Mouse (Mus musculus) testis, postnatal 10 days (tissue): ENCODE data around the gene Ski.
A peak's percentile ranks its signal among the peaks of the same experiment; 100 is the strongest.

Experiments used
- DNase-seq: peaks from one replicate; pipeline ENCODE4 v3.0.0; 2021; ENCODE audit warnings: low spot score

Ski gene

DNA sequence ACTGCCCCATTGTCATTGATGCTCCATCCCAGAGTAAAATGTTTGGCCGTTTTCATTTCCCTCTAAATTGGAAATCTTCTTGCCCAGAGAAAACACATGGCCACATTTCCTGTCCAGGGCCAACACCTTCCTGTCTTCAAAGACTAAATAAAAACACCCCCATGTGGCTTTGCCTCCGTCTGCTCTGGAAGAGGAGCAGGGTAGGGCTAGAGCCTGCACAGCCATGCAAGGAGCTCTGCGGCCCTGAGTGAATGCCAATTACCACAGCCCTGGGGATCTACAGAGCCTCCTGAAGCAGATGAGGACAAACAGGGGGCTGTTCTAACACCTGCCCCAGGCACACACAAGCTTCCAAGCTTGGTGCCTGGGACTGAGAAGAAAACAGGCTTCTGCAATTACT lies 46.2 kb downstream of the Ski start:
- DNase-seq = no peak

DNA sequence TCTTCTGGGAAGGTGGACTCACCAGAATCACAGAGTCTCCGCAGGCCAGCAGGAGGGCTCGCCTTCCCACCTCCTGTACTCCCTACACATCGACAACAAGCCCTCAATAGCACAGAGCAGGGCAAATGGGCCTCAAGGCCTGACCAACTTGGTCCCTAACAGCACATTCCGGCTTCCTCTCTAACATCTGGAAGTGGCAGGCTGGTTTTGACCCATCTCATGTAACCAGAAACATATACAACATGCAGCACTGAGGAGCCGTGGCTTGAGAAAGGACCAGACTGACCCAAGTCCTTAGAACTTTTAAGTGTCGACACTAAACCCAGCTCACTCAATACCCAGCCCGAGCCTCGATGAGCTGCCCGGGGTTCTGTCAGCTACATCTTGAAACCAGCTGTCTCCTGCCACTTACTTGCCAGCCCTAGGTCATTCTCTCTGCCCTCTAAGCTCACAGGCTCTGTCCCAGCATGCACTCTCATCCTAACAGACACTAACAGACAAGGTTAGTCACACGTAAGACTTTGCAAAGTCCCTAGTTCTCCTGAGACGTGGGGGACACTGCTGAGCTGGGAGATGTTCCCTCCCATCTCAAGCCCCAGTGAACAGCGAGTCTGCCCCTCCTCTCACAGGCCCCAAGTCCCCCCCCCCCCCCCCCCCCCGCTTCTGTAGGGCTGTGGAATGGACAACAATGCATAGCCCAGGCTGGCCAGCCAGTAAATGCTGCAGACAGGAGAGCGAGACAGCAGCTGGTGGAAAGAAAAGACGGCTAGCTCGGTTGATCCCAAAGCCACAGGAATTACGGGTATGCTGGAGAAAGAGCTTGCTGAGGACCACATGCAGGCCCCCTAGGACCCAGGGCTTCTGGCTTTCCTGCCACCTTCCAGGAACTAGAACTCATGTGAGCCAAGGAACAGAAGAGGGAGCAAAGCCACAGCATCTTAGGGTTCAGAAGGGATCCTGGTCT lies 48.3 kb downstream of the Ski start:
- no peak for DNase-seq

DNA sequence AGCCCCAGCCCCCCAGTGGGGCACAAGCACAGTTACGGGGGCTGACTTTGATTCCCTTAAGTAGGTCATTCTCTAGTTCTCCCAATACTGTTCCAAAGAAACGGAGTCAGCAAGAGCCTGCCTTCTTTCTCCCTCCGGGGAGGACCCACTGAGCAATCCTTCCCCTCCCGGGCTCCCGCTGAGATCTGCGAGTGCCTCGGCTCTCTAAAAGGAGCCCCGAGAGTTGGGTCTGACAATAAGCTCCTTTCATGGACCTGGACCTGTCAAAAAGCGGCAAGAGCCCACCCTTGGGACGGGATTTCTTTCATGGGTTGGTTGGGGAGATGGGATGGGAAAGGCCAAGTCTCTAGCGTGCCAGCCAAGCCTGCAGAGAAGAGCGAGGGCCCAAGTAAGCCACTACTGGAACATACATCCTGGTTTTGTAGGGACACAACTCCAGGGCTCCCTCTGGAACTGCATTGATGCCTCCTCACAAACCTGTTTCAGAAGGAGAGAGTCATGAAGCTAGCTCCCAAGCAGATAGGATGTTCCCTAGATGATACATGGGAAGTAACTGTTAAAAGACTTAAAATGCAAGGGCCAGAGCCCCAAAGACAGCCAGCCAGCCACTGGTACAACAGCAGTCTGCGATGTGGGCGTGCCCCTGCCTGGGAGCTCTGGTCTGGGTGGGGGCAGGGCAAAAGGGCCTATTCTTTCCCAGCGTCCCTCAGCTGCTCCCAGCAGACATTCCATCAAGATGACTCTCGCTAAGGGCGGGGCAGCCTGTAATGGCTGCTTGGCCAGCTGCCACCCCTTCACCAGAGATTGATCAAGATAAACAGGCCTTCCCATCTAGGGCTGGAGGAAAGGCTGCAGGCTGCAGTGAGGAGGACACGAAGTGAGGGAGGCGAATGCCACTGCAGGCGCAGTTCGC lies 49.2 kb downstream of the Ski start:
- DNase-seq = peak; percentile 89

DNA sequence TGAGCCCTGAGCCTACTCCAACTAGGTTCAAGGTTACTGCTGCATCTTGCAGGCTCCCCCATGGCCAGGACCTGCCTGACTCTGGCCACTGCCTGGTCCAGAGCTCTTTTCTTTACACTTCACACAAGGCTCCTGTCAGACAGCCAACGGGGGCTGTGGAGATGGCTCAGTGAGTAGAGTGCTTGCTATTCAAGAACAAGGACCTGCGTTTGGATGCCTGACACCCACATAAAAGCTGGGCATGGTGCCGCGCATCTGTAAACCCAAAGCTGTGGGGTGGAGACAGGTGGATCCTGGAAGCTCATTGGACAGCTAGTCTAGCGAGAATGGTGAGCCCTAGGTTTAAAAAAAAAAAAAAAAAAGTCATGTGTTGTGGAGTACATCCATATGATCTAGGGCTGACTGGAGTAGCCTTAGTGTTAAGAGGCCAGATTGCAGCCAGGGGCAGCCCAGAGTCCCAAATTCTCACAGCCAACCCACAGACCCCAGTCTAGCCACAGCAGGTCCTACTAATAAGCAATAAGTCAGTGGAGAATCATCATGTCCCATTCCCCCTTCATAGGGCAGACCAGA lies 50.3 kb downstream of the Ski start:
- DNase-seq = no peak

DNA sequence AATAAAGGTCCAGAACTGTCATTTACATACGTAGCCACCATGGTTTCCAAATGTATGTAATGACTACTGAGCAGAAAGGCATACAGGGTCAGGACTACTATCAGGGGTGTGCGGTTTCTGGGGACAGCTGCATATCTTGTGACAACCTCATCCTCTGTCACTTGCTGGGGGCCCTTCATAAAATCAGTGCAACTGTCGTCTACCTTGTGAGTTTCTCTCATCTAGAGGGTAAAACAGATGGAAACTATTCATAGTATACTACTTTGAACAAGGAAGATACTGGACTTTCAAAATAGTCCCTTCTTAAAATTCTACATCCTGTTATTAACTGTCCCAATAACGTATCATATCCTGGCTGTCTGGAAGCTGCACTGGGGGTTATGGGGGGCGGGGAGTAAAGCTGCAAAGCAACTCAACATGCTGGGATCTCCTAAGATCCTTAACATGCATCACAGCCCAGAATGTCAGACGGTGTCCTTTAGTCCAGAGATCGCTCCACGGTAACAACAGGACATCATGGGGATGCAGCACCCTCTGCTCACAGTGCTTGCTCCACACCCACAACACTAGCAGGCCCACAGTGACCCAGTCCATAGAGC lies 51.7 kb downstream of the Ski start:
- DNase-seq = no peak

DNA sequence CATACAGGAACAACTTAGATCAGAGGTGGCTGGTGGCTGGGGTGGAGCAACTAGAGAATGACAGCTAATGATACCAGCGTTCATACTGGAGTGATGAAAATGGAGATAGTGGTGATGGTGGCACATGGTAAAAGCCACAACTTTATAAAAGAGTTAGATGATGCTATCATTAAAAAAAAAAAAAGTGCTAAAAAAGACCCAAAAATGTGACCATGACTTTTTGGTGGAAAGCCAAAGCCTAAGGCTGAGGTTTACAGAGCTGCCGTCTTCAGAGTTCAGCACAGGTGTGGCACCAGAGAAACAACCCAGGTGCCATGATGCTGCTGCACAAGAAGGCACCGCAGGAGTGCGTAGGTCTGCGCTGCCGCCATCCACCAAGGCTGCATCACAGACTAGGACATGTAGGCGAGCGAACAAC lies 53.5 kb downstream of the Ski start:
- DNase-seq = no peak

DNA sequence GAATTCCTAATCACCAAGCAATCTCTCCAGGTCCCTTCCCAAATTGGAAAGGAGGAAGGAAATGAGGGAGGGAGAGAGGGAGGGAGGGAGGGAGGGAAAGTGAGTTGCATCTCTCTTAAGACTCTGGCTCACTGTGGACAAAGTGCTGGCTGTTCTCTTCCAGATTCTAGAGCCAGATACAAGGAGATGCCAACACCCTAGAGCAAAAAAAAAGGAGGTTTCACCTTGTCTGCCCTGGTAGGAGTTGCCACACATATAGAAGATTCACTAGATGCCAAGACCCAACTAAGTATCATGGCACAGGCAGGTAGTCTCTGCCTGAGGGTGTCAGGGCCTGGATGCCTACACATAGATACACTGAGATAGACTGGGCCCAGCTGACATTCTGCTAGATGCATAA lies 56.5 kb downstream of the Ski start:
- DNase-seq = no peak

DNA sequence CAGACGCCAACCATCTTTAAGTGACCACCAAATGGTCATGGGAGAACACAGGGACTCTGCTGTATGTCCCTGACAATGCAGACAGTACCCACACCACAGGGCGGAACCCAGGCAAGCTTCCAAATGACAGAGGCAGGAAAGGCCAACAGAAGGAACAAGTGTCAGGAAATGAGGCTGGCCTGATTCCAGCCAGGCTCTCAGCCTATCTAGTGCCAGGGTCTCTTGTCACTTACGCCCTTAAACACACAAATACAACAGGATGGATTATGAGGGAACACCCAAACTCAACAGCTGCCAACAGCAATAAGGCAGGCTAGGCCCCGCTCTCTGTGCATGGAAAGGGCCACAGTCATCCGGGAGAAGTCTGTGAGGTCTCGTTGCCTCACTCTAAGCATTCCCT lies 57.8 kb downstream of the Ski start:
- DNase-seq = no peak

DNA sequence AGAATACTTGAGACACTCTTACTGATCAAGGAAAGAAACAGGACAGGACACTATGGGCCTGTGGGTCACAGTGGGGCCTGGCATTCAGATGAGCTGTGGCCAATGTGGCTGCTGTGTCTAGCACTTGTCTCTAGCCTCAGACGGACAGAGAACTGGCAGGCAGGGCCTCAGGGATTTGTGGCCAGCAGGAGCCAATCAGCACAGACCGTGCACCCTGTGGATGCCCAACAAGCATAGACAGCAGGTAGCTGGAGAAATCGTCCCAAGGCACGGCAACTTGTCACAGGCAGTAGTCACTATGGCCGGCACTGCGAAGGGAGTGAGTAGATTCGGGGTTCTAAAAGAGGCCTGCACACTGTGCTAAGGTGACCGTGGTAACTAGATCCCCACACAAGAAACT lies 58.7 kb downstream of the Ski start:
- DNase-seq = no peak

DNA sequence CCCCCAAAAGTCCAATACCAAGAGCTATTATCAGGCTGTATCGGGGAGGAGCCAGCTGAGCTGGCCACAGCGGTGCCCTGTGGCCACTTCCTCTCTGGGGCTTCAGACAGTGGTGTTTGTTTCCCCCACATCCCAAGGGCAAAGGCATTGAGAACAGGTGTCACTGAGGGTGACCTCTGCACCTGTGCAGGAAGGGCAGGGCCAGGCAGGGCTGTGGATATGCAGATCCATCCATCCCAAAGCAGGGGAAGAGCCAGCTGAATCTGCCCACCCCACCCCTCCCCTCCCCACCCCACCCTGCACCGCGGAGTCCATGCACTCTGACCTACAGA lies 59.1 kb downstream of the Ski start:
- DNase-seq = no peak

DNA sequence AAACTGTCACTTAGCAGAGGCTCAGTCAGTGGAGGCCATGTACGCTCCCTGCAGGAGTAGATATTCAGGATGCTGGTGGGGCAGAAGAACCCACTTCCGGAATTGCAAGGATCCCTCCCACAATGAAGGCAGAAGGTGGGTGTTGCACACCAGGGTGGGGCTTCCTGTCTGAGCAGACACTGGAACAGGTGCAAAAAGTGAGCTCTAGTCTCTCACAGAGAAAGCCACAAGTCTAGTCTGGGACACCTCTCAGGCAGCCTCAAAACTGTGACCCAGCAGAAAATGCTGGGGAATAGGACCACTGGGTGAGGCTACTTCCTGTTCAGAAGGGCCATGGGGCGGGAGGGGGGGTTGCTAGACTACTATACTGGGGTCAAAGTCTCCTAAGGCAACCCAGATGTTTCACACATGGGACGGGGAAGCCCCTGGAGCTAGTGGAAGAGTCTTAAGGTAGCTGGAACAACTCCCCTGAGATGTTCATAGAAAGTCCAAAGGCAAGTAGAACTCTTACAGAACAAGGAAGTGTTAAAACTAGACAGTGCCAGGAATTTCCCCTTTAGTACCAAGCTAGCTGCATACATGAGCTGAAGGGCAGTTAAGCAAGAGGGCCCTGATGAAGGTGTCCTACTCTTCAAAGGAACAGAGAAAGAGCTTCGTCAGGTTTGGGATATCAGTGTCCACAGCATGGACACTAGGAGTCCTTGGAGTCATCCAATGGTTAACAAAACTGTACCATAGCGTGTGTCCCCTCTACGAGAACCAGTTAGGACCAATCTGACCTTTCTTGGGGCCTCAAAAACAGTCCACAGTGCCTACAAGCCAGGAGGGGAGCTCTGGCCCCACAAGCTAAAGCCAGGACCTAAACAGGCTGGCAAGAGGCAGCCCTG lies 59.7 kb downstream of the Ski start:
- no peak for DNase-seq

DNA sequence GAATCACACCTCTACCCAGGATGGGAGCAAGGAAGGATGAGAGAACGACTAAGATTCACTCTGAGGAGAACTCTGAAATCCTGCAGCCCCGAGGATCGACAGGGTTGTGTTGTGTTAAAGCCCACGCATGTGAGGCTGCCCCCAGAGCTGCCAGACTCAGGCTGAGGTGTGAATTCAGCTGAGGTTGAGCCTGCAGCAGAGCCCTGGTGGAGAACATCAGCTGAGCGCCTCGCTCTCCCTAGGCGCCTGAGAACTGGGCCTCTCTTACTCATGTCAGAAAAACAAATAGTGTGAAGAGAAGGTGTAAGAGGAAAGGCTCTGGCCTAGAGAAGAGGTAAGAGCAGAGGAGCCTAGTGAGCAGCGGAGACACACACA lies 63.9 kb downstream of the Ski start:
- DNase-seq = no peak

DNA sequence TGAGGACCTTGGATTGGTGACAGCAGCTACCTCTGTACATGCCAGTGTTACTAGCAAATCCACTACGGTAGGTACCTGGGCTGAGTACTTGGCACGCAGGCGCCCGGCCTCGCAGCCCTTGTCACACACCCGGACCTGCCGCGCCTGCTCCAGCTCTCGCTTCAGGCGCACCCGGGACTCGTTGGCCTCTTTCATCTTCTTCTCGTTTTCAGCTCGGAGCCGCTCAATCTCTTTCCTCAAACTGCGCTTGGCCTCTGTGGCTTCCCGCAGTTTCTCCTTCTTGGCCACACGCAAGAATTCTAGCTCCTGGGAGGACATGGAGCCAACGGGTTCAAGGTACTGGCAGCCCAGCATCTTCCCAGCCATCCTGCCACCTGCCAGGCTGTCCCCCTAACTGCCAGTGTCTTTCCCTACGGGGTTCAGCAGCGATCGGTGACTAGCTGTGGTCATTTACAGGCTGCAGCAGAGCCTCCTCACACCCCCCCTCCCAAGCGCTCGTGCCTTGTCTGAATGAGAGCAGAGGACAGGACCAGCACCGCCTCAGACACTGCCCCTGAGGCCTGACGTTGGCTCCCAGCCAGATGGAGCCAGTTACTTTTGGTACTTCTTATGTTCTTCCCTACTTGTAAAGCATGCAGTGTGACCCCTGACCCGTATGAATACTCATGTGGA lies 64.4 kb downstream of the Ski start:
- DNase-seq = no peak

DNA sequence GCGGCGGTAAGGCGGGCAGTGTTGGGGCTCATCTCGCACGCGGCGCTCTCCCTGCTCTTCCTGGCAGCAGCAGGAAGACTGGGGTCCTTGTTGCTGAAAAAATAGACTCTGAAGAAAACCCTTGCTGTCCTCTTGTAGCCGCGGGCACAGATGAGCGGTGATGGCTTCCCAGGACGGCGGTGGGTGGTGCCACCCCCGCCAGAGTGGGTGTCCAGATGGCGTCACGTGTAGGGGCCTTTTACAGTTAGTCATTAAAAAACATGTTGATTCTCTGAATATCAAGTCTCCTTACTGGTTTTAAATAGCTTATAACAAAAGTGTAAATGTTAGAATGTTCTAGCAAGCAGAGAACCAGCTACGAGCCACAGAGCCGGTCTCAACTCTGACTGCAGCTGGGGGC lies 65.7 kb downstream of the Ski start:
- DNase-seq = no peak

DNA sequence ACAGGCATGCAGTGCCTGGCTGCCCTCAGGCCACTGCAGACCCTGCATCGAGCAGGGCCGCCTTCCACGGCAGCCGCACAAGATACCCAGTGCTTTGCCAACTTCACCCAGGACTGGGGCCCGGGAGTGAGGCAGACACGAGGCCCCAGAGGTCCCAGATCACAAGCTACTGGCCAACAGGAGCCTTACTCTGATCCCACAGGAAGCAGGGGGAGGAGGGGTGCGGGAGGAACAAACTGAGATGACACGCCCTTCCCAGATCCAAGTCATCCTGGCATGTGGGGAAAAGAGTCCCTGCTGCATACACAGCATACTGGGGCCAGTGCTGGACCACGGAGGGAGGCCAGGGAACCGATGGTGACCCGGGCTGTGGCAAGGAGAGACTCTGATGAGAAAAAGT lies 67.4 kb downstream of the Ski start:
- DNase-seq = no peak

DNA sequence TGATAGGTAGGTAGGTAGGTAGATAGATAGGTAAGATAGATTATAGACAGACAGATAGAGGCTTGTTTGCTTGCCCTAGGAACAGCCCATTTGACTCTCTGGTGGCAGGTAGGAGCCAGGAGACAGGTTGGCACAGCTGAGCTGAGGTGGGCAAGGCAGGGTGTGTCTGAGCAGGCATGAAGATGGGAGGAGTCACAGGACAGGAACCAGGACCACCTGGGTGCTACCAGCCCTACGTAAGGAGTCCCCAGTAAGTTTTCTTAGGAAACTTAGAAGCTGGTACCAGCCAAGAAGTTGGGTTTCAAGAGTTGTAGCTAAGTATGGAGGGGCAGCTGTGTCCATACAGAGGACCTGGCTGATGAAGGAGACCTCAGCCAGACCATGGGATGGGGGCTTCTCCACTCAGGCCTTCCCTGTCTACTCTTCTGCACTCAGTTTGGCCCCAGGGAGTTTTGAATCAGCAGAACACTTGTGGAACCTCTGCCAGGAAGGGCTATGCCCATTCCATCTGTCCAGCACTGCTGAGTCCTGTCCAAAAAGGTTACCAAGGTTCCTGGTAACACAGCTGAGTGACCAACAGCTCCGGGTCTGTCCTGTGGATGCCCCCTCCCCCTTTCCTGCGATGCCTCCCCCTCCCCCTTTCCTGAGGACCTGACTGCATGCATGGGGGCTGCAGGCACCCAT lies 68.9 kb downstream of the Ski start:
- no peak for DNase-seq

DNA sequence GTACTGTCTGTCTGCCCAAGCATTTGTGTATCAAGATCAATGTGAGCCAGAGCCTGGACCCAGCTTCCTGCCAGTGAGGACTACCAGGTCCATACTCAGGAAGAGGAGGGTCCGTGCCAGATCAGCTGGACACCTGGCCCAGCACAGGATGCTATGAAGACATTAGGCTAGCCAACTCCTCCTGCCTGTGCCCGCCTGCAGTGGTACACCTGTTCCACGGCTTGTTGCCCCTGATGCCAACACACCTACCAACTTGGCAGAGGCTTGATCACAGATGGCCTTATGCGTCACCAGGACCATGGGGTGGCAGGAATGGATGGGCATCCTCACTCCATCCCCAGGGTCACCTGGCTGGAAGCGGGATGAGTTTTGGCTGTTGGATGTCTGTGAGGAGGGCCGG lies 69.9 kb downstream of the Ski start:
- DNase-seq = no peak

DNA sequence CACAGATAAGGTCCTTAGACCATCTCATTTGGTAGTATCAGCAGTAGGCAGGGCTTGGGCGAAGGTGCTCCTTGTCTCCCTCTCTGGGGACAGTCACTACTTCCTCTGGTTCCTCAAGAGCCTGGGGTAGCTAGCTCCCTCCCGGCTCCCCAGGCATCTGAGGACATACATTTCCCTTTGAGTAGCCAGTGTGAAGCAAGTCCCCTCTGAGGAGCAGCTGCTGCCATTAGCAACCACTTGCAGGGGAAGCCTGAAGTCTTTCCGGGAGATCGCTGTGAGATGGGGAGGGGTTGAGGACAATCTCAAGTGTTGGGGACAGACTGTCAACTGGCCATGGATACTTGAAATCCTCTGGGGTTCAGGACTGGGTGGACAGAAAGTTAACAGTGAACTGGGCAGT lies 70.5 kb downstream of the Ski start:
- DNase-seq = no peak

DNA sequence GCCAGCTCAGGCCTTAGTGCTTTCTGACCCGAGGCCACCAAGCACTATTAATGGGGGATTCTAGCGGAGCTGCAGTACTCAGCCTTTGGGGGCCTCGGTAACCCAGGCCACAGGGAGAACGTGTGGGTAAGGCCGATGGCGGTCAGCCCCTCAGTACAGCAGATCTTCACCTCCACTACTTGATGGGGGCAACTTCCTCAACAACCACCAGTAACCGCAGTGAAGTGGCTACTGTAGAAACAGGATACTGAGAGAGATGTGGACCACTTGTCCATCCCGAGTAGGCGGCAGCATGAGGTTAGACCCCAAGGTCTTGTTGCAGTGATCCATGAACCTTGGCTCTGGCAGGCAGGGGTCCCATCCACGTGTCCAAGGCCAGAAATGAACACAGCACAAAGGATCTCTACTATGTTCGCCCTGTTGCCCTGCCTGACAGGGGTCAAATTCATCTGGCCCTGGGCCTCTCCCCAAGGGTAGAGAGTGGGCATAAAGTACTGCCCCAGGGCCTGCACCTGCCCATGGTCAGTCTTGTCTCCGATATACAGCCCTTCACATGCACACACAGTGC lies 71.1 kb downstream of the Ski start:
- no peak for DNase-seq
